Mouse (Mus musculus): ENCODE data around the gene Slc16a5.

The Slc16a5 gene

DNA sequence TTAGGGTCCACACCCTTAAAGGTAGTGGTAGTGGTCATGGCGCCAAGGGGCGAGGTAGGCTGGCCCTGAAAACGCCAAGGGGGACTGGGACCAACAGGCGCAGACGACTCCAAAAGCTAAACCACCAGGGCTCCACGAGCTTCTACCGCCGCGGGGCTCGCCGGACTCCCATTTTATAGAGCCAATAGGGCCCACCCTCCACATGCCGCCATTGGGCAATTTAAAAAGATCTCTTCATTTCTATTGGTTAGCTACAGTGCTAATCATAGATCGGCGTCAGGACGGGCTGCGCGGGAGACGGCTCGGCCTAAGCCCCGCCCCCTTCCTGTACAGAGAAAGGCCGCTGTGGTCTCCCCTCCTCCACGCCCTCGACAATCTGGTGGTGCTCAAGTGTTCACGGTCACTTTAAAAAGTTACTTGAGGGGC lies 52.0 kb downstream of the Slc16a5 start, which contains the start of gene Jpt1:
Gene Jpt1 (minus strand): TSS at position 150 of the 426 bp plus-strand sequence.
- under 1% methylated on average over 24 of the region's 24 CpGs for WGBS

DNA sequence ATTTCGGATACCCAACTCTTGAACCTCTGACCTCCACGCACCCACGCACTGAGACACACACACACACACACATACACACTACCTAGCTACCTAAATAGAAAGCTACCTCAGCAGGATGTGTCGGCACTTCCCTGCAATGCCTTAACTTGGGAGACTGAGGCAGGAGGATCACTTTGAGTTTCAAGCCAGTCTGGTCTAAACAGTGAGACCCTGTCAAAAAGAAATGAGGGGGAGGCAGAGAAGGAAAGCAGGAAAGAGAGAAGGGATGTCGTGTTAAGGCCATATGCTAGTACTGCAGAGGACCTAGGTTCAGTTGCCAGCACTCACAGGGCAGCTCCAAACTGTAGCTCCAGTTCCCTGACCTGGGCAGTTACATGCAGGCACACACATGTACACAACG lies 52.7 kb downstream of the Slc16a5 start:
- WGBS = 65% methylated on average over 6 of the region's 6 CpGs

- WGBS = 71% methylated on average over 5 of the region's 5 CpGs
These were observed 54.7 kb downstream of the Slc16a5 start for GRCm38 (mm10) chr11:115516942-115517341.

GRCm38 (mm10) chr11:115518693-115519092 lies 56.4 kb downstream of the Slc16a5 start:
- WGBS = 36% methylated on average over 9 of the region's 9 CpGs

DNA sequence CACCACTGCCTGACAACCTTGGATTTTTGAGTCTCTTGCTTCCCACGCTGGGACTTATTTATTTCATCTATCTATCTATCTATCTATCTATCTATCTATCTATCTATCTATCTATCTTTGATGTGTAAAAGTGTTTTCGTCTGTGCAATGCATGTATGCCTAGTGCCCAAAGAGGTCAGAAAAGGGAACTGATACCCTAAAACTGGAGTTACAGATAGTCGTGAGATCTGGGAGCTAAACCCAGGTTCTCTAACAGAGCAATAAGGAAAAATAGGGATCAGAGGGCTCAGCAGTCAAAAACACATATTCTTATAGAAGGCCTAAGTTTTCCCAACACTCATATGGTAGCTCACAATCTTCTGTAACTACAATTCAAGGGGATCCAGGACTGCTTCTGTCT lies 57.3 kb downstream of the Slc16a5 start:
- WGBS = 84% methylated on average over 3 of the region's 3 CpGs

DNA sequence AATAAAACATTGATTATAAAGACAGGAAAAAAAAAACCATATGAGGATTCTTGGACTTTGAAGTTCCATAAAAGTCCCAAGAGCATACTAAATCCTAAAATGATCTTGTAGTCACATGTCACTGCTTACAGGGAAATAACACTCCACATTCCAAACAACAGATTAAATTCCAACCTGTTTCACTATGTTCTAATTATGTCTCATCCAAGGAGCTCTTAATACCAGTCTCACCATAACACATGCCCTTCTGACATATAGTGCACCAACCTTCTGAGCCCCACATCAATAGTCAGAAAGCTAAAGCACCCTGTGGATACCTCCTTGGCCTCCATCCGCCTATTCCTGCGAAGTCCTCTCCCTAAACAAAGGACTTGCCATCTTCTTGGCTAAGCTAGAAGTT lies 57.9 kb downstream of the Slc16a5 start:
- WGBS = 73% methylated on average over 2 of the region's 2 CpGs

DNA sequence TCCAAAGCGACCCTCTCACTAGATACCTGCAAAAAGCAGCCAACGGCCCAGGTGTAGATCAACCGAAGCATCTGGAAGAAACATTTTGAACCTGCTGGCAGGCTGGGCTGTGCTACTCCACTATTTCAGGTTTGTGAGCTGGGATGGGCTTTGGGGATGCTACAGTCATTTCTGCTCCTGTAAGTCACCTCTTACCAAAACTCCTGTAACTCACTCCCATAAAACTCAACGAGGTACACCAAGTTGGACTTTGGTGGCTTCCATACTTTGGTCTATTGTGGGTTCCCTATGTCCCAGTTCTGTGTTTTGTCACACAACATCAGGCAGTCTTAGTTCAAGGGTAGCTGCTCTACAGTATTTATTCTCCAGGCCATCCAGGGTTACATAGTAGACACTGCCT lies 58.8 kb downstream of the Slc16a5 start:
- 76% methylated on average over 4 of the region's 4 CpGs for WGBS

DNA sequence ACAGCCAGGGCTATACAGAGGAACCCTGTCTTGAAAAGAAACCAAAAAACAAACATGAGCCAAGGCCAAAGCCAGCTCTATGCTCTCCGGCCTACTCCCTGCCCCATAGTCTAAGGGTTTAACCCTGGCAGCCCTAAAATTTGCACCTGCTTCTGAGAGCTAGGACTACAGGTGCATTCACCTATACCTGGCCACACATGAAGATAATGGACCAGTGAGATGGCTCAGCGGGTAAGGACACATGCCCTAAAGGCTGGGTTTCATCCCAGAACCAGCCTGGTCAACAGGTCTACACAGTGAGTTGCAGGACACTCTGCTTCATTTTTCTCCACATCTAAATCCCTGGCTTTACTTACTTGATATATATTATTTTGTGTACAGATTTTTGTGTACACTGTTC lies 60.0 kb downstream of the Slc16a5 start:
- WGBS = 94% methylated on average over 2 of the region's 2 CpGs

- 71% methylated on average over 2 of the region's 2 CpGs for WGBS
These were observed 60.4 kb downstream of the Slc16a5 start for GRCm38 (mm10) chr11:115522703-115523102.
